Mouse (Mus musculus) hindbrain, embryonic 13.5 days (tissue): Measurements from ENCODE around the gene Kif26b. TPM values are rescaled to one million over a fixed set of nuclear protein-coding genes. Genes with fewer than 3 reads are reported as not detected.

ENCODE experiments used
- ATAC-seq: fragments of 200-750 bp; cut with Nextera tagmentation; 2 replicates; pipeline ENCODE4 v1.8.0; 2017; ENCODE audit warnings: moderate TSS enrichment; ENCODE audit not compliant: low FRiP score
- H3K27ac ChIP-seq: fragments of 300-500 bp; sonication (generic); 2 replicates; pipeline ENCODE4 v1.5.1; 2015; ENCODE audit warnings: inconsistent platforms, mild to moderate bottlenecking, moderate library complexity
- H3K27me3 ChIP-seq: fragments of 300-500 bp; sonication (generic); 2 replicates; pipeline ENCODE4 v1.6.1; 2015; ENCODE audit warnings: mild to moderate bottlenecking, inconsistent platforms
- H3K36me3 ChIP-seq: fragments of 300-500 bp; sonication (generic); 2 replicates; pipeline ENCODE4 v1.6.1; 2015; ENCODE audit warnings: mild to moderate bottlenecking, inconsistent platforms
- H3K4me1 ChIP-seq: fragments of 300-500 bp; sonication (generic); replicated peaks from 2 replicates; pipeline ENCODE4 v1.6.1; 2015; ENCODE audit warnings: inconsistent platforms
- H3K4me2 ChIP-seq: fragments of 300-500 bp; sonication (generic); 2 replicates; pipeline ENCODE4 v1.6.1; 2015; ENCODE audit warnings: inconsistent platforms, mild to moderate bottlenecking, moderate library complexity
- H3K4me3 ChIP-seq: fragments of 300-500 bp; sonication (generic); 2 replicates; pipeline ENCODE4 v1.5.1; 2015; ENCODE audit warnings: mild to moderate bottlenecking, inconsistent platforms
- H3K9ac ChIP-seq: fragments of 300-500 bp; sonication (generic); 2 replicates; pipeline ENCODE4 v1.6.1; 2015; ENCODE audit warnings: mild to moderate bottlenecking, inconsistent platforms
- H3K9me3 ChIP-seq: fragments of 300-500 bp; sonication (generic); 2 replicates; pipeline ENCODE4 v1.6.1; 2016; ENCODE audit warnings: inconsistent platforms
- WGBS: fragments of 180-500 bp; shearing (Covaris S2); methylation state at CpG from one replicate; pipeline ENCODE4 v1.1.7; 2015; 5-methylcytosine and 5-hydroxymethylcytosine counted together
- polyA plus RNA-seq: library from polyadenylated mRNA; unstranded; fragments of >200 nt; fragmentation: Nextera tagmentation; extraction: Ambion mirVana; gene quantifications from 2 replicates; pipeline ENCODE4 v1.2.1, GENCODE M21; 2015

Gene Kif26b
- polyA plus RNA-seq, 1 experiment from 2014 or later = 9.3 TPM

- Histone ChIP-seq H3K9ac (no peak overlapping the region), H3K4me3 (no peak overlapping the region), H3K4me1 (peaks cover 6% of the 10 kb centered on the region), H3K27ac (no peak overlapping the region), H3K27me3 (no peaks in the 10 kb centered on the region), H3K4me2 (no peak overlapping the region), H3K9me3 (no peaks in the 10 kb centered on the region), H3K36me3 (no peaks in the 10 kb centered on the region)
- 44% methylated on average over 1 of the region's 1 CpGs for WGBS
- ATAC-seq = no peak
Observed at GRCm38 (mm10) chr1:178850569-178850968, 321.6 kb downstream of the Kif26b start.

- no peak overlapping the region for H3K27ac ChIP-seq
- H3K9ac ChIP-seq = no peak overlapping the region
- H3K9me3 ChIP-seq = no peaks in the 10 kb centered on the region
- WGBS = 83% methylated on average over 4 of the region's 4 CpGs
- H3K4me3 ChIP-seq = no peak overlapping the region
- H3K36me3 ChIP-seq = no peaks in the 10 kb centered on the region
- no peak for ATAC-seq
- H3K4me1 ChIP-seq = peaks cover 21% of the 10 kb centered on the region
- no peak overlapping the region for H3K4me2 ChIP-seq
- H3K27me3 ChIP-seq = no peaks in the 10 kb centered on the region
Observed at GRCm38 (mm10) chr1:178854936-178855335, 326.0 kb downstream of the Kif26b start.

GRCm38 (mm10) chr1:178855974-178856373 lies 327.0 kb downstream of the Kif26b start:
- no peaks in the 10 kb centered on the region for H3K9me3 ChIP-seq
- H3K9ac ChIP-seq = no peak overlapping the region
- ATAC-seq = no peak; the same call in 1 of the 2 replicates
- no peak overlapping the region for H3K4me3 ChIP-seq
- H3K4me1 ChIP-seq = peaks cover 25% of the 10 kb centered on the region
- H3K27ac ChIP-seq = peak overlapping the region; percentile 62
- no peaks in the 10 kb centered on the region for H3K27me3 ChIP-seq
- no peaks in the 10 kb centered on the region for H3K36me3 ChIP-seq
- WGBS = 38% methylated on average over 6 of the region's 6 CpGs
- H3K4me2 ChIP-seq = no peak overlapping the region

- WGBS = 49% methylated on average over 8 of the region's 8 CpGs
- Histone ChIP-seq H3K4me1 (peaks cover 32% of the 10 kb centered on the region), H3K27ac (peak overlapping the region; percentile 66), H3K9ac (no peak overlapping the region), H3K4me3 (no peak overlapping the region), H3K9me3 (no peaks in the 10 kb centered on the region; the same call in 1 of the 2 replicates), H3K27me3 (no peaks in the 10 kb centered on the region), H3K4me2 (no peak overlapping the region), H3K36me3 (peaks cover 6% of the 10 kb centered on the region; the same call in 1 of the 2 replicates)
- peak; percentile 34; the same call in 1 of the 2 replicates for ATAC-seq
Observed at GRCm38 (mm10) chr1:178860671-178861391, 331.9 kb downstream of the Kif26b start.

GRCm38 (mm10) chr1:178861392-178861762 lies 332.5 kb downstream of the Kif26b start:
- no peak for ATAC-seq
- Histone ChIP-seq H3K4me3 (no peak overlapping the region), H3K27ac (peak overlapping the region; percentile 66), H3K27me3 (no peaks in the 10 kb centered on the region), H3K36me3 (peaks cover 6% of the 10 kb centered on the region; the same call in 1 of the 2 replicates), H3K9me3 (no peaks in the 10 kb centered on the region; the same call in 1 of the 2 replicates), H3K9ac (no peak overlapping the region), H3K4me2 (no peak overlapping the region), H3K4me1 (peaks cover 27% of the 10 kb centered on the region)
- 75% methylated on average over 8 of the region's 8 CpGs for WGBS

GRCm38 (mm10) chr1:178863756-178864155 lies 334.8 kb downstream of the Kif26b start:
- ATAC-seq = no peak
- Histone ChIP-seq H3K9me3 (no peaks in the 10 kb centered on the region; the same call in 1 of the 2 replicates), H3K27ac (no peak overlapping the region), H3K27me3 (no peaks in the 10 kb centered on the region), H3K4me3 (no peak overlapping the region), H3K9ac (no peak overlapping the region), H3K4me1 (peaks cover 20% of the 10 kb centered on the region), H3K36me3 (peaks cover 10% of the 10 kb centered on the region; the same call in 1 of the 2 replicates), H3K4me2 (no peak overlapping the region)
- 87% methylated on average over 6 of the region's 6 CpGs for WGBS

- Histone ChIP-seq H3K4me2 (no peak overlapping the region), H3K9ac (no peak overlapping the region), H3K27ac (no peak overlapping the region), H3K36me3 (peaks cover 10% of the 10 kb centered on the region; the same call in 1 of the 2 replicates), H3K4me3 (no peak overlapping the region), H3K4me1 (peaks cover 20% of the 10 kb centered on the region), H3K9me3 (no peaks in the 10 kb centered on the region; the same call in 1 of the 2 replicates), H3K27me3 (no peaks in the 10 kb centered on the region)
- 70% methylated on average over 4 of the region's 4 CpGs for WGBS
- ATAC-seq = no peak
Observed at GRCm38 (mm10) chr1:178864297-178864696, 335.4 kb downstream of the Kif26b start.

GRCm38 (mm10) chr1:178866757-178867156 lies 337.8 kb downstream of the Kif26b start:
- WGBS = 87% methylated on average over 4 of the region's 4 CpGs
- peaks cover 16% of the 10 kb centered on the region; the same call in 1 of the 2 replicates for H3K36me3 ChIP-seq
- no peak overlapping the region for H3K4me2 ChIP-seq
- peaks cover 6% of the 10 kb centered on the region; the same call in 1 of the 2 replicates for H3K4me1 ChIP-seq
- no peaks in the 10 kb centered on the region; the same call in 1 of the 2 replicates for H3K9me3 ChIP-seq
- H3K9ac ChIP-seq = no peak overlapping the region
- H3K27me3 ChIP-seq = no peaks in the 10 kb centered on the region
- no peak for ATAC-seq
- H3K27ac ChIP-seq = no peak overlapping the region
- no peak overlapping the region for H3K4me3 ChIP-seq

GRCm38 (mm10) chr1:178871055-178871454 lies 342.1 kb downstream of the Kif26b start:
- ATAC-seq = no peak
- Histone ChIP-seq H3K27ac (no peak overlapping the region), H3K4me3 (no peak overlapping the region), H3K4me2 (no peak overlapping the region), H3K4me1 (no peaks in the 10 kb centered on the region), H3K9ac (no peak overlapping the region), H3K9me3 (no peaks in the 10 kb centered on the region), H3K36me3 (peaks cover 23% of the 10 kb centered on the region), H3K27me3 (no peaks in the 10 kb centered on the region)
- 86% methylated on average over 3 of the region's 3 CpGs for WGBS

- H3K27me3 ChIP-seq = no peaks in the 10 kb centered on the region
- H3K4me2 ChIP-seq = no peak overlapping the region
- no peaks in the 10 kb centered on the region for H3K9me3 ChIP-seq
- WGBS = 63% methylated on average over 2 of the region's 2 CpGs
- no peak for ATAC-seq
- H3K36me3 ChIP-seq = peaks cover 13% of the 10 kb centered on the region
- no peak overlapping the region for H3K4me3 ChIP-seq
- H3K9ac ChIP-seq = no peak overlapping the region
- peak overlapping the region; percentile 20; the same call in 1 of the 2 replicates for H3K27ac ChIP-seq
- H3K4me1 ChIP-seq = no peaks in the 10 kb centered on the region
Observed at GRCm38 (mm10) chr1:178876926-178877325, 348.0 kb downstream of the Kif26b start.

- H3K4me2 ChIP-seq = no peak overlapping the region
- no peaks in the 10 kb centered on the region for H3K9me3 ChIP-seq
- H3K9ac ChIP-seq = no peak overlapping the region
- peaks cover 16% of the 10 kb centered on the region for H3K36me3 ChIP-seq
- ATAC-seq = no peak
- no peaks in the 10 kb centered on the region for H3K4me1 ChIP-seq
- H3K4me3 ChIP-seq = no peak overlapping the region
- WGBS = 86% methylated on average over 1 of the region's 1 CpGs
- H3K27ac ChIP-seq = no peak overlapping the region
- H3K27me3 ChIP-seq = no peaks in the 10 kb centered on the region
Observed at GRCm38 (mm10) chr1:178878676-178879075, 349.8 kb downstream of the Kif26b start.

GRCm38 (mm10) chr1:178880905-178881304 lies 352.0 kb downstream of the Kif26b start:
- Histone ChIP-seq H3K4me3 (no peak overlapping the region), H3K4me1 (no peaks in the 10 kb centered on the region), H3K9me3 (no peaks in the 10 kb centered on the region), H3K36me3 (peaks cover 9% of the 10 kb centered on the region; the same call in 1 of the 2 replicates), H3K9ac (no peak overlapping the region), H3K27me3 (no peaks in the 10 kb centered on the region), H3K4me2 (no peak overlapping the region), H3K27ac (no peak overlapping the region)
- ATAC-seq = no peak
- 86% methylated on average over 7 of the region's 7 CpGs for WGBS

- H3K4me1 ChIP-seq = peaks cover 26% of the 10 kb centered on the region
- H3K36me3 ChIP-seq = peaks cover 9% of the 10 kb centered on the region; the same call in 1 of the 2 replicates
- H3K4me3 ChIP-seq = no peak overlapping the region
- 55% methylated on average over 5 of the region's 5 CpGs for WGBS
- no peaks in the 10 kb centered on the region for H3K27me3 ChIP-seq
- H3K4me2 ChIP-seq = no peak overlapping the region
- H3K27ac ChIP-seq = peak overlapping the region; percentile 71
- H3K9ac ChIP-seq = no peak overlapping the region
- H3K9me3 ChIP-seq = no peaks in the 10 kb centered on the region
- peak; percentile 73 for ATAC-seq
Observed at GRCm38 (mm10) chr1:178886671-178887070, 357.7 kb downstream of the Kif26b start.
